Mouse (Mus musculus) heart, adult 11 months (tissue): ENCODE data around the gene Tnfsf8.

Source experiments
- DNase-seq: peaks from one replicate; pipeline ENCODE4 v3.0.0; 2022

Tnfsf8 gene

GRCm38 (mm10) chr4:63840457-63840856 is 20.7 kb downstream of the Tnfsf8 start:
- DNase-seq, result no peak

GRCm38 (mm10) chr4:63823136-63823535 is 38.0 kb downstream of the Tnfsf8 start:
- DNase-seq, result no peak

GRCm38 (mm10) chr4:63817505-63817904 is 43.6 kb downstream of the Tnfsf8 start:
- DNase-seq, result no peak

GRCm38 (mm10) chr4:63815668-63816067 is 45.5 kb downstream of the Tnfsf8 start:
- DNase-seq, result no peak

GRCm38 (mm10) chr4:63798083-63798482 is 63.1 kb downstream of the Tnfsf8 start:
- no peak for DNase-seq

- DNase-seq, result peak; percentile 37
These were observed 64.6 kb downstream of the Tnfsf8 start for GRCm38 (mm10) chr4:63796527-63796926.

GRCm38 (mm10) chr4:63792328-63792727 is 68.8 kb downstream of the Tnfsf8 start:
- DNase-seq, result no peak

- DNase-seq, result no peak
These were observed 75.7 kb downstream of the Tnfsf8 start for GRCm38 (mm10) chr4:63785466-63785865.

- DNase-seq, result peak; percentile 7
These were observed 77.3 kb downstream of the Tnfsf8 start for GRCm38 (mm10) chr4:63783826-63784225.

- peak; percentile 66 for DNase-seq
These were observed 78.1 kb downstream of the Tnfsf8 start for GRCm38 (mm10) chr4:63782970-63783613.
